Mouse (Mus musculus) embryonic facial prominence, embryonic 11.5 days (tissue): Measurements from ENCODE around the gene Gm10272. TPM values are rescaled to one million over a fixed set of nuclear protein-coding genes. Genes with fewer than 3 reads are reported as not detected.

ENCODE experiments used
- polyA plus RNA-seq: library from polyadenylated mRNA; unstranded; fragments of >200 nt; fragmentation: Nextera tagmentation; extraction: Ambion mirVana; gene quantifications from 2 replicates; pipeline ENCODE4 v1.2.1, GENCODE M21; 2014

The Gm10272 gene
- polyA plus RNA-seq, 1 experiment from 2014 or later = not detected

Other genes with a start within 250 kb of the Gm10272 start
- gene Fam207a, start 190.8 kb upstream of the Gm10272 start, polyA plus RNA-seq = 40.6 and 42.3 TPM in 2 replicates
- 1.3 and 1.4 TPM in 2 replicates for gene Itgb2, start 176.4 kb upstream of the Gm10272 start, polyA plus RNA-seq
- gene Pttg1ip, start 124.9 kb upstream of the Gm10272 start, polyA plus RNA-seq = 89.2 and 95.6 TPM in 2 replicates
- 382 and 410 TPM in 2 replicates for gene Sumo3, start 100.5 kb upstream of the Gm10272 start, polyA plus RNA-seq
- 1.6 TPM in 1 of 2 replicates, not detected in the other for gene Gm49325, start 100.4 kb upstream of the Gm10272 start, polyA plus RNA-seq
- gene Ube2g2, start 84.4 kb upstream of the Gm10272 start, polyA plus RNA-seq = 41.2 and 44.1 TPM in 2 replicates
- 0.39 and 0.64 TPM in 2 replicates for gene Tspear, start 20.1 kb upstream of the Gm10272 start, polyA plus RNA-seq
- gene Gm19402, start 15.9 kb upstream of the Gm10272 start, polyA plus RNA-seq = not detected in 2 replicates
- gene Gm9508, start 9.4 kb upstream of the Gm10272 start, polyA plus RNA-seq = not detected in 2 replicates
- gene Gm10024, start 4.8 kb downstream of the Gm10272 start, polyA plus RNA-seq = not detected in 2 replicates
- gene Gm10142, start 9.2 kb downstream of the Gm10272 start, polyA plus RNA-seq = not detected in 2 replicates
- not detected in 2 replicates for gene Krtap12-1, start 14.0 kb downstream of the Gm10272 start, polyA plus RNA-seq
- gene Gm10100, start 19.9 kb downstream of the Gm10272 start, polyA plus RNA-seq = not detected in 2 replicates
- gene Gm18596, start 36.0 kb downstream of the Gm10272 start, polyA plus RNA-seq = not detected in 2 replicates
- not detected in 2 replicates for gene Gm9736, start 44.7 kb downstream of the Gm10272 start, polyA plus RNA-seq
- gene Gm3233, start 53.1 kb downstream of the Gm10272 start, polyA plus RNA-seq = not detected in 2 replicates
- not detected in 2 replicates for gene Gm3238, start 64.7 kb downstream of the Gm10272 start, polyA plus RNA-seq
- not detected in 2 replicates for gene Gm7138, start 70.3 kb downstream of the Gm10272 start, polyA plus RNA-seq
- not detected in 2 replicates for gene Gm3250, start 75.9 kb downstream of the Gm10272 start, polyA plus RNA-seq
- gene Gm7137, start 81.6 kb downstream of the Gm10272 start, polyA plus RNA-seq = not detected in 2 replicates
- not detected in 2 replicates for gene Gm9639, start 88.5 kb downstream of the Gm10272 start, polyA plus RNA-seq
- gene Gm19668, start 92.5 kb downstream of the Gm10272 start, polyA plus RNA-seq = not detected in 2 replicates
- not detected in 2 replicates for gene Gm9507, start 105.2 kb downstream of the Gm10272 start, polyA plus RNA-seq
- gene Gm2696, start 108.1 kb downstream of the Gm10272 start, polyA plus RNA-seq = not detected in 2 replicates
- gene Krtap10-4, start 120.5 kb downstream of the Gm10272 start, polyA plus RNA-seq = not detected in 2 replicates
- not detected in 2 replicates for gene Krtap10-10, start 129.3 kb downstream of the Gm10272 start, polyA plus RNA-seq
- not detected in 2 replicates for gene Gm36176, start 140.2 kb downstream of the Gm10272 start, polyA plus RNA-seq
- gene Gm10318, start 146.2 kb downstream of the Gm10272 start, polyA plus RNA-seq = not detected in 2 replicates
- not detected in 2 replicates for gene Gm3285, start 155.3 kb downstream of the Gm10272 start, polyA plus RNA-seq
- 2.2 and 2.5 TPM in 2 replicates for gene Lrrc3, start 195.9 kb downstream of the Gm10272 start, polyA plus RNA-seq